Mouse (Mus musculus) B cell, adult (primary cell): ENCODE results near the gene Kcne1l. TPM values are rescaled to one million over a fixed set of nuclear protein-coding genes. Genes with fewer than 3 reads are reported as not detected.

Source experiments
- total RNA-seq: library from RNA; stranded (reverse); gene quantifications from 4 replicates; pipeline ENCODE4 v1.2.4, GENCODE M21; 2023; ENCODE audit not compliant: inconsistent age

Kcne1l gene
- not detected in 4 replicates for total RNA-seq

DNA sequence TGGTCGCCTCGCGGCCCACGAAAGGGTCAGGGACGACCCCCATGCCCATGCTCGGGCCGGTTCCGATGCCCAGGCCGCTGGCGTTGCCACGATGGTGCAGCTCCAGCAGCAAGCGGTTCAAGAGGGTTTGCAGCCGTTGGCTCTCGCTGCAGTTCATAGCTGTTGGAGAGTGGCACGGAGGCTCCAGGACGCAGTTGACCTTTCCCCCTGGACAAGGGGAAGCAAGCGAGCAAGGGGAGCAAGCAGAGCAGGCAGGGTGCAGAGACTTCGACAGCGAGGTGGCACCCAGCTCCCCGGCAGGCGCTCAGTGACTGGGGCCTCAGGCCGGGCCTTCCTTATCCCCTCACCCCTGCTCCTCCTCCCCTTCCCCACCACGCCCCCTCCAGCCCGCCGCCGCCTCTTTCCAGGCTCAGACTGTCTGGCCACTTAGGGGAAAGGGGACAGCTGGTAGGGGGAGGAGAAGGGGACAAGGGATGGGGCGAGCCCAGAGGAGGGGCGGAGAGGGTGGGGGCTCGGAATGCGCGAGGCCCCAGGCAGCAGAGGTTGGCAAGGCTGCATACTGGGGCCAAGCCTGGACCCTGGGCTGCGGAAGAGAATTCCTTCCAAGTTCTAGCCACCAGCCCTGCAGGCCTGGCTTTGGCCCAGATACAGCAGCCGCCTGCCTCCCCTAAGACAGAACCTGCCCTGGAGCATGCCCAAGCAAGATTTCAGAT is at the start of gene Kcne1l:
Gene Kcne1l, minus strand, starts transcription at position 426 of the 713 bp plus-strand sequence.

Other genes with a start within 250 kb of the Kcne1l start
- not detected in 4 replicates for gene Gucy2f, start 109.4 kb downstream of the Kcne1l start, total RNA-seq
- gene Nxt2, start 79.5 kb downstream of the Kcne1l start, total RNA-seq = 3.9 to 8.1 TPM (median 5.5 TPM) in 4 replicates
- 16.6 to 19.0 TPM (median 18.6 TPM) in 4 replicates for gene Acsl4, start 84.2 kb upstream of the Kcne1l start, total RNA-seq